Mouse (Mus musculus): Measurements from ENCODE around the gene Srl. TPM values are rescaled to one million over a fixed set of nuclear protein-coding genes. Genes with fewer than 3 reads are reported as not detected.
"Not testable (repeated sequence)": the region's sequence is repeated elsewhere in the genome, so short reads cannot be mapped to it uniquely, and the experiment has no call there.

The Srl gene
- polyA plus RNA-seq, 1 experiment, result 9.6 TPM

DNA sequence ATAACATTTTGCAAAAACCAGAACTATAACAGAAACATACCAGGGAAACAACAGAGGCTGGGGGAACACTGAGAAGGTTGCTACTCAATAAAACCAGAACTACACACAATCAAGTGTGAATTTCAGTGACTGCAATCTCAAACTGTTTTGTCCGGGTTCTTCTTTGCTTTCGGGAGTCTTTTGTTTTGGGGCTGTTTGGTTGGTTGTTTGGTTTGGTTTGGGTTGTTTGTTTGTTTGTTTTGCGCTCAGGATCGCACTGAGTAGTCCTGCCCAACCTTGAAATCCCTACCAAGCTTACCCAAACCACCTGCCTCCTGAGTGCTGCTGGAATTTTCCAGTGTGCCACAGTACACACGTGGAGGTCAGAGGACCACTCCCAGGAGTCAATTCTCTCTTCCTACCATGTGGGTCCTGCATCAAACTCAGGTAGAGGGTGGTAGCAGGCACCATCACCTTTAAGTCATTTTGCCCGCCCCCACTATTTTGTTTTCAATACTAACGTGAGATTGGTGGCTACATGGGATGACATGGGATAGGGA is 689 bp upstream of the Srl start:
- TF ChIP-seq CTCF (IDR thresholded peaks at IDR 0.05; ENCODE audit: extremely low read depth, insufficient read depth, low read length), result no peak
- TF ChIP-seq POLR2A (IDR thresholded peaks at IDR 0.05; ENCODE audit: extremely low read depth, insufficient read depth, low read length), result no peak
- Histone ChIP-seq H3K27ac (ENCODE audit: insufficient read depth, low read length) (no peak overlapping the region), H3K4me1 (ENCODE audit: control insufficient read depth, insufficient read depth, low read length) (peaks cover 3% of the 10 kb centered on the region), H3K4me3 (ENCODE audit: insufficient read depth, low read length) (peak overlapping the region; percentile 56)

DNA sequence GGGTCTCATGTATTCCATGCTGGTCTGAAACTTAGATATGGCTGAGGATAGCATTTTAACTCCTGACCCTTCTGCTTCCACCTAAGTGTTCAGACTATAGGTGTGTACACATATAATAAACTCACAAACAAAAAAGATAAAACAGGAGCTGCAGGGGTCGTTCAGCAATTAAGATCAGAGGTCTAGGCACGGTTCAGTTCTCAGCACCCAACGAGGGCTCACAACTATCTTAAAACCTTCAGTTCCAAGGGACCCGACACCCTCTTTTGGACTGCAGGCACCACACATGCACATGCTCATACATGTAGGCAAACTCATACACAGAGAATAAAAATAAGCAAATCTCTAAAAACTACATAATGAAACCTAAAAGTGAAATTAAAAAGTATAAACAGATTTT is 583 bp downstream of the Srl start:
- Histone ChIP-seq H3K27ac (ENCODE audit: insufficient read depth, low read length) (no peak overlapping the region), H3K4me3 (ENCODE audit: insufficient read depth, low read length) (peak overlapping the region; percentile 56; the same call in 1 of the 2 replicates), H3K4me1 (ENCODE audit: control insufficient read depth, insufficient read depth, low read length) (peaks cover 3% of the 10 kb centered on the region)
- TF ChIP-seq POLR2A (IDR thresholded peaks at IDR 0.05; ENCODE audit: extremely low read depth, insufficient read depth, low read length) (no peak), CTCF (IDR thresholded peaks at IDR 0.05; ENCODE audit: extremely low read depth, insufficient read depth, low read length) (no peak)

DNA sequence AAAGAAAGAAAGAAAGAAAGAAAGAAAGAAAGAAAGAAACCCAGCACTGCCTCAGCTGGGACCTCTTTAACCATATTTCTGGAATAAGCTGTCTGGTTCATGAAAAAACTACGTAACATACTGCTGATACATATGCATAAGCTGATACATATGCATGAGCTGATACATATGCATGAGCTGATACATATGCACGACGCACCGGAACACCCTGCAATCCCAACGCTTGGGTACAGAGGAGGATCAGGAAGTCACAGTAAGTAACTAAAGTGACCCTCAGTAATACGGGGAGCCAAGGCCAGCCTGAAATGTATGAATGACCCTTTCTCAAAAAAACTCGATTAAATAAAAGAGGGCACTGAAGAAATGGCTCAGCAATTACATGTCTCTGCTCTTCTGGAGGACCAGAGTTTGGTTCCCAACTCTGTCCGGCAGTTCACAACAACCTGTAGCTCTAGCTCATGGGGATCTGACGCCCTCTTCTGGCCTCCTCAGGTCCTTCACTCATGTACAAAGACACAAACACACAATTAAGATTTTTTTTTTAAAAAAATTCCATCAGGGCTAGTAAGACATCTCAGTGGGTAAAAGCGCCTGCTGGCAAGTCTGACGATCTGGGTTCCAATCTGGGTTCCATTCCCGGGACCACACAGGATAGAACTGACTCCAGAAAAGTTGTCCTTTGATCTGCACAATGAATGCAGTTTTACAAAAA is 1.4 kb downstream of the Srl start:
- Histone ChIP-seq H3K4me1 (ENCODE audit: control insufficient read depth, insufficient read depth, low read length) (peaks cover 3% of the 10 kb centered on the region), H3K27ac (ENCODE audit: insufficient read depth, low read length) (no peak overlapping the region), H3K4me3 (ENCODE audit: insufficient read depth, low read length) (no peak overlapping the region)
- TF ChIP-seq POLR2A (IDR thresholded peaks at IDR 0.05; ENCODE audit: extremely low read depth, insufficient read depth, low read length) (no peak), CTCF (IDR thresholded peaks at IDR 0.05; ENCODE audit: extremely low read depth, insufficient read depth, low read length) (no peak)

DNA sequence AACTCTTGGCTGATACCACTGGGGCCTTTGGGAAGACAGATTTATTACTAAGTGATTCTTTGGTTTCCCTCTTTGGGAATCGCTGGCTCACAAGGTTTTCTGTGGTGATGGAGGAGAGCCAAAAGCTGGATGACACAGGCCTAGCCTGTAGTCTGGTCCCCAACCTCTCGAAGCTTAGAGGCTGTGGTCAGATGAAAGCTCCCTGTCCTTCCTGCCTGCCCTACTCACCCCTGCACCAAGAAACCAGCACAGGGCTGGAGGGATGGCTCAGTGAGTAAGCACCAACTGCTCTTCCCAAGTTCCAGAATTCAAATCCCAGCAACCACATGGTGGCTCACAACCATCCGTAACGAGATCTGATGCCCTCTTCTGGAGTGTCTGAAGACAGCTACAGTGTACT is 2.1 kb downstream of the Srl start:
- Histone ChIP-seq H3K4me3 (ENCODE audit: insufficient read depth, low read length) (no peak overlapping the region), H3K4me1 (ENCODE audit: control insufficient read depth, insufficient read depth, low read length) (peaks cover 3% of the 10 kb centered on the region), H3K27ac (ENCODE audit: insufficient read depth, low read length) (no peak overlapping the region)
- TF ChIP-seq CTCF (IDR thresholded peaks at IDR 0.05; ENCODE audit: extremely low read depth, insufficient read depth, low read length), result no peak
- TF ChIP-seq POLR2A (IDR thresholded peaks at IDR 0.05; ENCODE audit: extremely low read depth, insufficient read depth, low read length), result no peak

DNA sequence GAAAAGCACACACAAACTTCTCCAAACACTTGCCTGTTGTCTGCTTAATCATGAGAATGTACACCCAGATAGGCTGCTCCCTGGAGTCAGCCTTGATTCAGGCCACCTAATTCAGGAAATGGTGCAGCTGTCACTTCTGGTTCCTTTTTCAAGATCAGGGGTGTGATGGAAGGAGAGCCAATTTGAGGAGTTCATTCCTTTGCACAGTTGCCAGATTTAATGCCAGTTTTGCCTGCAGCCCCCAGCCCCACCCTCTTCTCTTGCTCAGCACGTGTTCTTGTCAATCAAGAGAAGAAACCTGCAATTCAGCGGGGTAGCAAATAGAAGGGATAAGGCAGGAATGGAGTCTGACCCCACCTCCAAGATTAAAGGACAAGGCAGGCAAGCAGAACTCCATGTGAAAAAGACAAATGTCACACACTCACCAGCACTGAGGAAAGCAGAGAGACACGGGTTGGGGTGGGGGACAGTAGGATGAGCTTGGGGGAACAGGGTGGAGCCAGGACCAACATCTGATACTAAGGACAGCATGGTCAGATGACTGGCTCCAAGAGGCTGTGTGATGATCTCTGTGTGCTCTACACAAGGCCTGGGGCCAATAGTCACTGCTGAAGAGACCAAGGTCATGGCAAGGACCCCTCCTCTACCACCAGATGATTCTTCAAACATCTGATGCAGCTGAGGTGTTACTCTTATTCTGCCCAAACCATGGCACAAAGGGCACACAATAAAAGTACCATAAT is 3.8 kb downstream of the Srl start:
- H3K4me1 ChIP-seq (ENCODE audit: control insufficient read depth, insufficient read depth, low read length), result peaks cover 3% of the 10 kb centered on the region

DNA sequence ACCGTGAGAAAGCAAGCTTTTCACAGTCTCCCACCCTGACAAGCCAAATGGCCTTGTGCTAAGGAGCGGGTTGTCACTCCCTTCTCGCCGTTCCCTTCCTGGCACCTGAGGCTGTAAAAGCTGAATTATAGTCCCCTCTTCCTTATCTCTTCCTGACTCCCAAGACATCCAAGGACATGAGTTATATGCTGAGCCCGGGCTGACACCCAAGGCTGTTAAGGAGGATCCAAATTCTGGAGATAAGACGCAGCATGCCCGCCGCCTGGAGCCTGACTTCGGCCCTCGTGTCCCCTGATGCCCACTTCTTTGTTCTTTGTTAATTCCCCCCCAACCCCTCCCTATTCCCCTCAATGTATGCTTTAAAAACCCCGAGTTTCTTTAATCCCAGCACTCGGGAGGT is 14.2 kb downstream of the Srl start:
- H3K27ac ChIP-seq (ENCODE audit: insufficient read depth, low read length); H3K4me3 ChIP-seq (ENCODE audit: insufficient read depth, low read length); H3K4me1 ChIP-seq (ENCODE audit: control insufficient read depth, insufficient read depth, low read length): not testable (repeated sequence)

More for the DNA sequence above, 3.8 kb downstream of the Srl start:
- H3K4me3 ChIP-seq (ENCODE audit: insufficient read depth, low read length), result no peak overlapping the region
- TF ChIP-seq CTCF (IDR thresholded peaks at IDR 0.05; ENCODE audit: extremely low read depth, insufficient read depth, low read length), result no peak
- no peak for TF ChIP-seq POLR2A (IDR thresholded peaks at IDR 0.05; ENCODE audit: extremely low read depth, insufficient read depth, low read length)
- no peak overlapping the region for H3K27ac ChIP-seq (ENCODE audit: insufficient read depth, low read length)

DNA sequence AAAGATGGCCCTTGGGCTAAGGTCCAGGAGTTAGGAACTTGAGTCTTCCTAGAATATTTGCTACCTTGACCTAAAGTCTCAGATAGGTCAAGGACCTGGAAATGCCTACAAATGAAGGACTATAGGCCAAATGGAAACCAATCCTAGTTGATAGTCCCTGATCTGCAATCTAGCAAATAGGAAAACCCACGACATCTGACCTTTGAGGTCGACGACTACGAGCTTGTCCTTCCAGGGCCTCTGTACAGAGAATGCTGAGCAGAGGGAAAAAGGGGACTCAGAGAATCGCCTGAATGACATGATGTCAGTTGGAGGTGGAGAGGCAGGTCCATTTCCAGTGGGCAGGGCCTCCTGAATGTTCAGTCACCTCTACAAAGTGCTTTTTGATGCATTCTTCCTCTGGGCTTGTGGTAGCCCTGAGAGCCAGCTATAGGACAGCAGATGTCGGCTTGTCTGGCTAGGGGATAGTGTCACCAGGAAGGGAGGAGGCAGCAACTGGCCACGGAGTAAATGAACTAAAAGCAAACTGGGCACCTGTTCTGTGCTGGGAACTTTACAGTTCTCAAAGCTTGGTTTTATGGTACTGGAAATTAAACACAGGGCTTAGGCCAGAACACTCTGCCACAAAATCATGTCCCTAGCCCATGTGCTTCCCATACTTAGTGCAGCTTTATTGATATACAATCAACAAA is 18.2 kb downstream of the Srl start:
- Histone ChIP-seq H3K4me3 (ENCODE audit: insufficient read depth, low read length) (no peak overlapping the region), H3K4me1 (ENCODE audit: control insufficient read depth, insufficient read depth, low read length) (no peaks in the 10 kb centered on the region), H3K27ac (ENCODE audit: insufficient read depth, low read length) (no peak overlapping the region)
- no peak for TF ChIP-seq POLR2A (IDR thresholded peaks at IDR 0.05; ENCODE audit: extremely low read depth, insufficient read depth, low read length)
- TF ChIP-seq CTCF (IDR thresholded peaks at IDR 0.05; ENCODE audit: extremely low read depth, insufficient read depth, low read length), result no peak

DNA sequence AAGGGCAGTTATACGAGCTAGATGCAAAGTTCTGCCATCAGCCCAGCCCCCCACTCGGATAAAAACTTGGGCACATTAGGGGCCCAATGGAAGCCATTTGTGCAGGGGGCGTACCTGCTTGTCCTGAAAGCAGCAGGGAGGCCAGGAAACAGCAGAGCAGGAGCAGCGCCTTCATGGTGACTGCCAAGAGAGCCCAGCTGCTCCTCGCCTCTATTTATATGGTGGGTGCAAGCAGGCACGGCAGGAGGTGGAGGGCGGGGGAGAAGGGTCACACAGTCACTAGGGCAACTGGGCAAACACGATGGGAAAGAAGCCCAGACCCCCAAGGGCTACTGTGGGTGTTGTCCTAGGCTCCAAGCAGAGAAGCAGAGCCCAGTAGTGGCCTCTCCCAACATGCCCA is 18.7 kb downstream of the Srl start:
- TF ChIP-seq CTCF (IDR thresholded peaks at IDR 0.05; ENCODE audit: extremely low read depth, insufficient read depth, low read length), result no peak
- Histone ChIP-seq H3K27ac (ENCODE audit: insufficient read depth, low read length) (no peak overlapping the region), H3K4me3 (ENCODE audit: insufficient read depth, low read length) (no peak overlapping the region), H3K4me1 (ENCODE audit: control insufficient read depth, insufficient read depth, low read length) (no peaks in the 10 kb centered on the region)

DNA sequence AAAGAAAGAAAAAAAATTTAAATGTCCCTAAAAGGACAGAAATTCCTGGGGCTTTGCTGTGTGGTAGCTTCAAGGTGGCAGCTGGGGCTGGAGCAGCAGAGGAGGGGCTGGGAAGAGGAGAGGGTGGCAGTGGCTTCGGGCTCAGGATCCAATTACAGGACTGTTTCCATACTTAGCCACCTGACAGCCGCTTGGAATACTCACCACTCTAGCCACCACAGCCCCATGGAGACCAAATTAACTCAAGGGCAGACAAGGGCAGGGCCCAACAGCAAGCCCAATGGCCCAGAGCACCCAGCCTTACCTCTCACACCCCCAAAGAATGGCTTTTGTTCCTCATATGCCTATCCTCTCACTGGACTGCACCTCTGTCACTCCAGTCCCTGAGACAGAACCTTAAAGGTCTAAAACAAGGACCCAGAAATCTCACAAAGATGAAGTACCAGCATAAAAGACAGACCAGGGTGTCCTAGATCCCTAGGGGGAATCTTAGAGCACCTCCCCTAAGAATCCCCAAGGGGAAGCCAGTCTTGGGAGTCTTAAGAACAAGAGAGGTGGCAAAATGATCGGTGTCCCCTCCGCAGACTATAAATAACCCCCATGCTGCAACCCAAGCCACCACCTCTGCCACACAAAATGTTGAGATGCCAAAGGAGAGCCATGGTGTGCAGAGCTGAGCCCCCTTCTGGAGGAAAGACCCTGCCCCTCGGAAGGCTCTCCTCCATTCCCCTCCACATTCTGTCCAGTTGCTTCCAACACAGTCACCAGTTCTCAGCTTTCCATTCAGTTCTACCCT is 19.7 kb downstream of the Srl start:
- no peak for TF ChIP-seq POLR2A (IDR thresholded peaks at IDR 0.05; ENCODE audit: extremely low read depth, insufficient read depth, low read length)
- no peak for TF ChIP-seq CTCF (IDR thresholded peaks at IDR 0.05; ENCODE audit: extremely low read depth, insufficient read depth, low read length)

More for the DNA sequence above, 19.7 kb downstream of the Srl start:
- Histone ChIP-seq H3K4me3 (ENCODE audit: insufficient read depth, low read length) (no peak overlapping the region), H3K27ac (ENCODE audit: insufficient read depth, low read length) (no peak overlapping the region; the same call in 1 of the 2 replicates), H3K4me1 (ENCODE audit: control insufficient read depth, insufficient read depth, low read length) (no peaks in the 10 kb centered on the region)
